Mouse (Mus musculus) kidney, adult 2 months (tissue): Measurements from ENCODE around the gene Cyp2d22.

Experiments
- CTCF ChIP-seq: fragments of 200-500 bp; conservative IDR thresholded peaks from 2 replicates; pipeline ENCODE4 v1.5.1; 2011; ENCODE audit warnings: low read depth, mild to moderate bottlenecking, control low read depth, low read length, moderate library complexity, mixed read lengths; ENCODE audit not compliant: insufficient read depth, insufficient read length
- POLR2A ChIP-seq: fragments of 200-500 bp; IDR thresholded peaks from one replicate; pipeline ENCODE4 v1.6.1; 2011; ENCODE audit warnings: low read depth, low read length, control low read depth

DNA sequence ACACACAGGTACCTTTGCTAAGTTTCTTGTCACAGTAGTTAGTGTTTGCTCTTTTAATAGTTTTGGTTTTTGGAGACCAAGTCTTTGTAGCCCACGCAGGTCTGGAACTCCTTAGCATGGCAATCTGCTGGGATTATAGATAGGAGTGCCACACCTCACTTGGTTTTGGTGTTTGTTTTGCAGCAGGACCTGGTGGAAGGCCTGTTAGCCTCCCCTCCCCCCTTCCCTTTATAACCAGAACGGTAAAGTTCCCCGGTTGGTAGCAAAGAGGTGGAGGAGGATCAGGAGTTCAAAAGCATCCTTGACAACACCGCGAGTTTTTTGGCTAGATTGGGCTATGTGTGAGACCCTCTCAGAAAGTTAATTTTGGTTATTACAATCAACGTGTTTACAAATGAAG, 35.1 kb downstream of the Cyp2d22 start:
- TF ChIP-seq POLR2A (no peak), CTCF (no peak)
